Mouse (Mus musculus) naive thymus-derived CD4-positive, alpha-beta T cell, adult 2 months (primary cell): ENCODE measurements around the gene 2310033P09Rik.
"Not testable (repeated sequence)": the region's sequence is repeated elsewhere in the genome, so short reads cannot be mapped to it uniquely, and the experiment has no call there.

Source experiments
- DNase-seq: peaks from one replicate; pipeline ENCODE4 v3.0.0-alpha.2; 2011; ENCODE audit warnings: low read depth

Gene 2310033P09Rik

DNA sequence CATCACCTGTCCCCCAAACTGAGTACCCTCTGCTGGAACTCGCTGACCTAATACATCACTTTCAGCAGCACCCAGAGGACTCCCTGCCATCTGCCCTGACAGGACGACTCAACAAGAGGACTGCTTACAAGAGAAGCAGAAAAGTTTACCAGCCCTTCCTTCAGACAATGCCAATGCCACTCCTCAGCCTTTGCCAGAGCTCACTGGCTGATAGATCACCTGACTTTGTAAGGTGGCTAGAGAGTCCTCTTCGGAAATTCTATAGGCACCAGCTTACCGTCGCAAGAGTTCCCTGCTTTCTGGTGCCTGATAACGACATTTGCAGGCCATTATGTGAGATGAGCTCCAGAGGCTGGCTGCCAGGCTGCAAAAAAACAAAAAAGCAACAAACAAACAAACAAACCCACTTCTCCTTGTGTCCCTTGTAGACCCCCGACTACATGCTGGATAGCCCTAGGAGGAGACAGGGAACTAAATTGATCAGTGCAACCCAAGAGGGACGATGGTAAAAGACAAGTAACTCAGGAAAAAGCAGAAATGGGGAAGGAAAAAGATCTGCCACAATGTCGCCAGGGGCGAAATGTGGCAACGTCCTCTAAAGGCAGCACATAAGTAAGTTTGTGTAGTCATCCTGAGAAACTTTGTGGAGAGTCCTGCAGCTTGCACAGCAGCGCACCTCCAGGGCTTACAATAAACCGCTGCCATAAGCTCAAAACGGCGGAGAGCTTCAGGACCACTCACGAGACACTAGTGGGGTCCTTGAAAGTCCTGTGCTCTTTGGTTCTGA lies 6.7 kb upstream of the 2310033P09Rik start:
- DNase-seq = no peak

DNA sequence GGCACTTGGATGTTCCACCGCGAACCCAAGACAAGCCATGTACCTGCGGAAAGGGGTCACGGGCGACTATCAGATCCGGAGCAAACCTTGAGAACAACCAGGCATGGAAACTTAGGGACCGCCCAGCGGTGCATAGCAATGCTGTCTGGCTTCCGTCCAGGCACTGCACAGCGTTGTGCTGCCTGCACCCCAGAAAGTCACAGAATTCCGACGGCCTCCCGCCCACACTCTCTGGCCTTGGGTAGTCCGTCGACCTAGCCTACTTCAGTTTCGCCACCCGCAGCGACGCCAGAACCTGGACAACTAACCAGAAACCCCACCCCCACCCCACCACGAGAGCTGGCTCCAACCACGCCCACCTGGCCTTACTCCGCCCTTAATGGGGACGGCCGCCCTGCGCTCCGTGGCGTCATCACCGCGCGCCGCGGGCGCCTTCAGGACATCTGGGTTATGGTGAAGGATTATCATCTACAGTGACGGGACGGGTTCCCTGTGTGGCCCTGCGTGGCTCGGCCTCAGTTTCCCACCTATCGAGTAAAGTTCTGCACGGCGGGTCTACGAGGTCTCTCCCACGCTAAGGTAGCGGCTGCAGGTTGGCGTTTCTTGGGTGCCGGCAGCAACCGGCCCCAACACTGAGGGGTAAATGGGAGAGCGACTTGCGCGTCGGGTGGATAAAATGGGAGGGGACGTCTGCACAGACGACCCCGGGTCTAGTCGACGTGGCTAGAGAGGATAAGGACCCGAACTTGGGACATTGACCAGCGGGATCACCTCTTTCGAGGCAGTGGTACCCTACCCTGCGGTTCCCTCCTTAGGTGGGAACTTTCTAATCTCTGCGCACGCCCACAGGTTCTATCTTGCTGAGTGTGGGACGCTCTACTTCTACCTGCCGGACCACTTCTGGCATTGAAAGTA lies 5.8 kb upstream of the 2310033P09Rik start, which contains the start of gene Mrpl55:
Mrpl55 (plus strand) TSS at position 406 of the 915 bp plus-strand sequence.
- DNase-seq = peak; percentile 97

DNA sequence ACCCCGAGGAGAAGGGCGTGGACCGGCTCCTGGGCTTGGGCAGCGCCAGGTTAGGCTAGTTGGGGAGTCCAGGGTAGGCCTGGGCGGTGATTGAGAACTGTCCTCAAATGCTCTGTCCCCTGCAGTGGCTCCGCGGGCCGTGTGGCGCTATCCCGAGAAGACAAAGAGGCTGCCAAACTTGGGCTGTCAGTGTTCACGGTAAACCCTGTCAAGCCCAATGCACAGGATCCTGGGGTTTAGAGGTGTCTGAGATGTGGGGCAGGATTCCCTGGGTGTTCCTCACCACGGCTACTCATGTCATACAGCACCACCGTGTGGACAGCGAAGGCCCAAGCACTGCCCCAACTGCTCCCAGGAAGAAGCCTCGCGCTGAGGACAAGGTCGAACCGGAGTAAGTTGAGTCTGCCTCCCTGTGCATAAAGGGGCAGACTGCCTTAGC lies 901 bp downstream of the 2310033P09Rik start:
- DNase-seq = peak; percentile 64

DNA sequence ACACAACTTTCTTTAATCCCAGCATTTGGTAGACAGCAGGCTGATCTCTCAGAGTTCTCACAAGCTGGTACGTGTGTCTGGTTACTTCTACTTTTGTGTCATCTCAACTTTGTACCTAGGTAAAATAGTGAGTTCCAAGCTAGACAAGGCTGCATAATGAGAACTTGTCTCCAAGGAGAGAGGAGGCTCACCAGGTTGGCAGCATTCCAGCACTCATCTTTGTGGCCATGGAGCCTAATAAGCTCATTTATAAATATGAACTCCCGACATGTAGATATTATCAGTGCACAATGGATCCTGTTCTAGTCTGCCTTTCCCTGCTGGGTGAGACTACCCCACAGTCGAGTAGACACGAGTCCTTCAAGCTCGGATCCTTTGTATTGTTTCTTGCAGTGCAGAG lies 1.5 kb downstream of the 2310033P09Rik start:
- peak; percentile 24 for DNase-seq

DNA sequence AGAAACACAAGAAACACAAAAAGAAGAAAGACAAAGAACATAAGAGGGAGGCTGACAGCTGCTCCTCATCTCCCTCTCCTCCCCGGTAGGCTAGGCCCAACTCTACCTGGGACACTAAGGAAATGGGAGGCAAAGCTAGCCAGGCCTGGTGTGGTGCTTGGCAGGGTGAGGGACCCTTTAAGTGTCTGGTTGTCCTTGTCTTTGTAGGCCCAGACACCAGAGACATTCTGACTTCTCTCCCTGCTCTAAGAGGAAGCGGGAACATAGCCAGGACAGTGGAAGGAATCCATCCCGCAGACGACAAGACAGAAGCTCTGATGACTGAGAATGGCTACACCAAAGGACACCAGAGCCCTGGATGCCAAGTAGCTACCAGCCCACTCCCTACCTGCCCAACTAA lies 1.9 kb downstream of the 2310033P09Rik start:
- DNase-seq = peak; percentile 19

DNA sequence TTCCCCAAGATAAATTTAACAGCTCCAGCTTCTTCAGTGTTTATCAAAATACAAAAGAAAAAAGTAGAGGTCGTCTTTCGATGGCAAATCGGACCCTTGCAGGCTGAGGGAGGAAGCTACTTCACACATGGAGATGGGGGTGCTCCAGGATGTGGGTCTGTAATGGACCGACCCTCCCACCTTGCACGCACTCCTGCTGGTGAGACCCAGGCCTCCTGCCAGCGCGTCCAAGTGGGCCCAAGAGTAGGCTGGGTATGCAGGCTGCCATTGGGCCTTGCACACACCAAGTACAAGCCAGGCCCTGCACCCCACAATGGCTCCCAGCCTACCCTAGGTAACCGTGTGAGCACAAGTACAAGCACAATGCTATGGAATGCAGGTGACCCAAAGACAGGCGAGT lies 3.4 kb downstream of the 2310033P09Rik start:
- DNase-seq = not testable (repeated sequence)

DNA sequence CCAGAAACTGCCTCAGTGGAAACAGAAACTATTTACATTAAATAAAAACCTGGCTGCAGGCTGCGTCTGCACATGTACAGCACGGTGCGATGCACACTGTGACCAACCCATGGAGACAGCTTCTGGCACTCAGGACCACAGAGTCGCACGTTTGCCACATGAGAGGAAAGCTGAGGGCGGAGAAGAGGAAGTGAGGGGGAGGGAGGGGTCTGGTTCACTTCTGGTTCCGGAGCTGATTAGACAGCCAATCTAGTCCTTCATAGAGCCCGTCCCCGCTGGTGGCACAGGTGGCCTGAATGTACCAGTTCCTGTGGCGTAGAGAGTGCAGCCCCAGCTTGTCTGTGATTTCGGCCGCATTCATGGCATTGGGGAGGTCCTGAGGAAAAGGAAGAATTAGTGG lies 4.2 kb downstream of the 2310033P09Rik start:
- peak; percentile 79 for DNase-seq

DNA sequence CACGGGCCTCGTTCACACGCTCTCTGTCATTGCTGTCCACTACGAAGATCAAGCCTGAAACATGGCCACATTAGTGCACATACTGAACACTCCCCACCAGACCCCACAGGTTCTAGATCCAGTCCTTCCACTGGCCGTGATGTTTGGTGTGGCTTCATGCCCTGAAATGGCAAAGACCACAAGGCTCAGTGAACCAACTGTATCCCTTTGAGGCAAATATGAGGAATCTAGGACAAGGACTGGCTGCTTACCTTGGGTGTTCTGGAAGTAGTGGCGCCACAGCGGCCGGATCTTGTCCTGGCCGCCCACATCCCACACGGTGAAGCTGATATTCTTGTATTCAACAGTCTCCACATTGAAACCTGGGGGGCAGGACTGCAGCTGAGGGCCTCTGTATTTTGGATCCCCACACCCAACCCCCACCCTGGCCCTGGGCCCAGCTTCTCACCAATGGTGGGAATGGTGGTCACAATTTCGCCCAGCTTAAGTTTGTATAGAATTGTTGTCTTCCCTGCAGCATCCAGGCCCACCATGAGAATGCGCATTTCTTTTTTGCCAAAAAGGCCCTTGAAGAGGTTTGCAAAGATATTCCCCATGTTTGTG lies 4.9 kb downstream of the 2310033P09Rik start:
- DNase-seq = no peak

DNA sequence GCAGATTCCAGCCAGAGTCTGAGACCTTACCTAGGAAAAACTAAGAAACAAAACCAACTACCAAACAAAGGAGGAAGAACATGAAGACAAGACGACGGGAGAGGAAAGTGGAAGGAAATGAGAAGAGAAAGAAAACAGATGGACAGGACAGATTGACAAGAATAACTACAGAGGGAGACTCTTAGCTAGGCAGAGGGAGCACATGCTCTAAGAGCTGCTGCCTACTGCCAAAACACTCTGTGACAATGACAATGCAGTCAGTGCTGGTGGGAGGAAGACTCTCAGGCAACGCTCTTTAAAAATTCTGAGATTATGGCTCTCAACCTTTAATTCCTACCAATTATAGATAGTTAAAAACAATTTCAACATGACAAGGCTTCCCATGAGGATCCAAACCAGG lies 8.8 kb downstream of the 2310033P09Rik start:
- DNase-seq = no peak

DNA sequence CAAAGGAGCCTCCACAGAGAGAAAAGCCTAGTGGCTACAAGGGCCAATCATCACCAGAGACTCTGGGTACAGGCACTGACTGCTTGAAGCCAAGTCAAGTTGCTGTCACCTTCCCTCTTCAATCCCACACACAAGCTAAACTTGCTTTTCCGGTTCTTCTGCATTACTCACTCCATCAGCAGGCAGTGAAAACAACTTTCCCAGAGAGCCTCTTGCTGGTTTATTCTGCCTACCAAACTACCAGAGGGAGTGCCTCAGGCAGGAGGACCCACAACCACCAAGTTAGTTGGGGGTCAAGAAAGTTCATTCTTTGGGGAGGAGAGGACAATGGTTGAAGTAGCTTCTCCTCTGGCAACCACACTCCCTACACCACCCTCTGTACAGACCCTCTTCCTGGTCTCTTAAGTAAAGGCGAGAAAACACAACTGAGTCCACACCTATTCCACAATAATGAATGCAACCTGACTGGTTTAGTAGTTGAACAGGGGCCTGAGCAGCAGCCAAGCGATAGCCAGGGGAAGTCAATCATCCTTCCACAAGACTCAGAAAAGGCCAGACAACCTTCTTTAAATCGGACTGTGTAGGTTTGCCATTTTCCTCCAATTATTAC lies 10.4 kb downstream of the 2310033P09Rik start:
- peak; percentile 12 for DNase-seq

DNA sequence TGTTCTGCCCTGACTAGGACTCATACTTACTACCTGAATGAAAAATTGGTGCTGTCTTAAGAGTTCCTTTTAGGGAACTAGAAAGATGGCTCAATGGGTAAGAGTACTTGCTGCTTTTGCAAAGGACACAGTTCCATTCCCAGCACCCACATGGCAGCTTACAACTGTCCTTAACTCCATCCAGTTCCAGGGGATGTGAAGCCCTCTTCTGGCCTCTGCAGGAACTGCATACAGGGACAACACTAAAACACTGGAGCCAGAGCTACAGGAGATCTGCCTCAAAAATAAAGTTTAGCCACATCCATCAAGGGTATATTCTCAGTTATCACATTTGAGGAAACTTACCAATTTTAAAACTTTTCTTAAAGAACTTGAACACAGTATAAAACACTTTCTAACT lies 10.9 kb downstream of the 2310033P09Rik start:
- peak; percentile 72 for DNase-seq

DNA sequence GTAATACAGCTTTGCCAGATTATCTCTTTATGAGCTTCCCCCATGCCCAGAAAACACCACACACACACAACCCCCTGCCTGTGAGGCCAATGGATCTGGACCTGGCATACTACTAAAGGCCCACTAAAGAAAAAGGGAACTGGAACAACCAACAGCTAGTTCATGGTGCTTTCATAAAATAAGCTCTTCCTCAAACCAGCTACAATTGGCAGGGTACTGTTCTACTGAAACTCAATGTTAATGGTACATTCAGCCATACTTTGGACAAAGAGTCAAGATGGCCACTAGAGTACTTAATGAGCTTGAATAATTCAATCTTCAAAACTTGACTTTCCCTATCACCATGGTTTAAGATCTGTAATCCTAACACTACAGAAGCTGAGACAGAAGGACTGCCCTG lies 13.5 kb downstream of the 2310033P09Rik start:
- no peak for DNase-seq

DNA sequence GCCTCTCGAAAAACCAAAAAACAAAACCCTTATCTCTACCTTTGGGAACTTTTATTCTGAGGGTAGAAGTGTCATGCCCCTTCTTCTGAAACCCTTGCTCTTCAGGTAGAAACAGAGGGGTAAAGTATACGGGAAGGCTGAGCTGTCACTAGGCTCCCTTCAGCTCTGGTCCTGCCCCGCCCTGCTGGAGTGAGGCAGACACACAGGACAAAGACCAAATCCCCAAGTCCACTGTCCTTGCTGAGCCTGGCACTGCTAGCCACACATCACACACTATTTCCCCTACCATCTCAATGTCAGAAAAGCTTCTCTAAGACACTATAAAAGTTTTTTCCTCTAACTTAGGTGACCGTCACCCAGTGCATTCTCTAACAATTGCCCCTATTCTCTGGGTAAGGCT lies 14.2 kb downstream of the 2310033P09Rik start:
- DNase-seq = no peak

DNA sequence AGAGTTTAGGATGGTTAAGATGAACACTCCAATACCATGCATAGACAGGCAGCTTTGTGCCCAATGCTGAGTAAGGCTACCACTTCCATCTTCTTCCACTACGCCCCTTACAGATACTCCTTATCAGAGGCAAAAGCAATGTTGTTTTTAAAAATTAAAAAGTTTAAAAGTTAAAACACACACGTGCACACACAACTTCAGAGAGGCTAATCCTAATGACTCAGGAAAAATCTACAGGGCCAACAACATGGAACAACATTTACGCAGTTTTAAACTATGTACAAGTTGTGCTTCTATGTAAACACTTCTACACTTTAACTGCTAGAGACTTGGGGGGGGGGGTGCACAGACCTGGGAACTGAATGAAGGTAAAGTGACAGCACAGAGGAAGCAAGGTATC lies 15.9 kb downstream of the 2310033P09Rik start:
- no peak for DNase-seq

DNA sequence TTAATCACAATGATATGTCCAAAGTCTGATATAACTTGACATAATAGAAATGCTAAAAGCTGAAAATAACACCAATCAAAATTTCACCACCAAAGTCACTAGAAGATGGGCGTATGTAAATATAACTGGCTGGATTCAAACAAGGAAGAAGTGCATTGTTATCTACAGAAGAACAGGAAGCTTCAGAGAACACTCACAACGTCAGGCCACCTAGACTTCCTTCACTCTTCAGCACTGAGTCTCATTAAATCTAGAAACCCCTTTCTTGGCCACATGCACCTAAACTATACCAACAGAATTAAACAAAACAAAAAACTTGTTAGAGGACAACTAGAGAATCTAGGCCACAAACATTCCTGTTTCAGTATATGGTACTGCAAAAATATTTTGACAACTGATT lies 16.3 kb downstream of the 2310033P09Rik start:
- DNase-seq = peak; percentile 55

DNA sequence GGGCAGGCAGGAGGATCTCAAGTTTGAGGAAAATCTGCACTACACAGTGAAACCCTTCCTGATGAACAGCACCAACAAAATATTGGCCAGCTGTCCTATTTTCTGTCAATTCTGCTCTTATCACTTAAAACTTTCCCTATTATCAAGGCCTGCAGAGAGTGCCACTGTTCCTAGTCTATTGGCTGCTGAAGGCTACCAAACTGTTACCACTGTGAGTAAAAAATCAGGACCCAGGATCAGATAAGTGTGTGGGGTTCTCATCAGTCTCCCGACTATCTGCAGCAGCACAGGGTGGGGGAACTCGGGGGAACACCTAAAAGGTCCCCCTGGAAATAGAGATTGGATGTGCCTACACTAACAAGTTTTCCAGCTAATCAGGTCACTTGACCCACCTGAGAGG lies 17.0 kb downstream of the 2310033P09Rik start:
- no peak for DNase-seq

DNA sequence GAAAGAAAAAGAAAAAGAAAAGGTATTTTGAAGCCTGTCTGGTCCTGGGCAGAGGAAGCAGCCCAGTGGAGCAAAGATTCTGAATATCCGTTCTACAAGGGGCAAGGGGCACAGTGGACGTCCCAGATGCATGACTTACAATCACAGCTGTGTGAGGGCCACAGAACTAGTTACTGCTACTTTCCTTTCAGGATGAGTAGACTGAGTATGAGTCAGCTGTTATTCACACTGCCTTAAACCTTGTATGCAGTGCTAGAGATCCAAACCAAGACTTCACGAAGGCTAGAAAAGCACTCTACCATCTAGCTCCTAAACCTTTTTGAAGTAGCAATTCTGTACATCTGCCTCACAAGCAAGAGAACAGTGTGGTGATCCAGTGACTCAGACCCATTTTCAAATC lies 18.1 kb downstream of the 2310033P09Rik start:
- no peak for DNase-seq

DNA sequence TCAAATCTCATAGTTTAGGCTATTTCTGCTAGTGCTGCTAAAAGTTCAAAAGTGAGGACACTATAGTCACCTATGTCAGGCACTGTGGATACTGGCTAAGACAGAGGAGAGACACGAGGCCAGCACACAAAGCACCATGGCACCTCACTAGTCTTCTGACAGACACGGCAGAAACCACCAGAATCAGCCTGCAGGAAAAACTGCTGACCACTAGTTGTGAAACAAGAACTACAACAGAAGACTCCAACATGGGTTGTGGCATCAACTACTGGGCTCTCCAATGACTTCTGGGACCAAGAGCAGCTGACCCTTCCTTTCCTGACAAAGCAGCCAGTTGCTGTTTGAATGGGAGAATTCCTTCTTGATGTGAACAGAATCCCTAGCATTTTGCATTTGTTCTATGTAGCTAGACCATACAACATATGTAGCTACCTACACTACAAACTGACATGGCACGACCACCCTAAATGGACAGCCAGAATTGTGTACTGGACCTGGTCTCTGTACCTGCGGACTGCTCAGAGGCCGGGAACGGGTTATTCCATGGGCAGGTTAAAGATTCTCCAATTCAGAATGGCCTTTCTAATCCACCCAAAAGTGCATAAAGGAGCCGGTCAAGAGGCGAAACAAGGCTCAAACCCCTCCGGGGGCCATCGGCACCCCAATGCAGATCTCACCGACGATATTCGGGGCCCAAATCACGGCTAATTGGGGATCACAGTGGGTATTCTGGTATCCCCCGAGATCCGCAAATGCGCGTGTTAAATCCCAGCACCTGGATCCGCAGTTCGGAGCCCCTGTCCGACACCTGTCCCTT lies 18.9 kb downstream of the 2310033P09Rik start:
- DNase-seq = peak; percentile 39

DNA sequence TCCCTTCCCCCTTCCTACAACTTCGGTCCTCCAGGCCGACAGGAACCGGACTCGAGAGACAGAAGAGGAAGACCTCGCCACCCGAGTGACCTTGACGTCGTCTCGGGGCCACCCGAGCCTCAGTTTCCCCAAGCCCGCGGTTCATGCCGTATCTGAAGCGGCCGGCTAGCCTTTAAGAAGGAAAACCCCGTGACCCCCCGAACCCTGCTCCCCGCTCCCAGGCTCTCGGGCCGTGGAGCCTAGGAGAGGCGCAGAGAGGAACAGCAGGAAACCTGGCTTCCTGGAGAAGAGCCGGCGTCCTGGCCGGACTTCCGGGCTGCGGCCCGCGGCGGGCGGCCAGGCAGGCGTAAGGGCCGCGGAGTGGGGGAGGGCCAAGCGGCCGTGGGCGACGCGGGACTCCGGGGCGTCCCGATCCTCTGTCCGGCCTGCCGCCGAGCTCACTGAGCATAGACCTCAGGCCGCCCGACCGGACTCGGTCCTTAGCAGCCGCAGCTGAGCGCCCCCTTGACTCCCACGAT lies 19.5 kb downstream of the 2310033P09Rik start:
- DNase-seq = no peak

DNA sequence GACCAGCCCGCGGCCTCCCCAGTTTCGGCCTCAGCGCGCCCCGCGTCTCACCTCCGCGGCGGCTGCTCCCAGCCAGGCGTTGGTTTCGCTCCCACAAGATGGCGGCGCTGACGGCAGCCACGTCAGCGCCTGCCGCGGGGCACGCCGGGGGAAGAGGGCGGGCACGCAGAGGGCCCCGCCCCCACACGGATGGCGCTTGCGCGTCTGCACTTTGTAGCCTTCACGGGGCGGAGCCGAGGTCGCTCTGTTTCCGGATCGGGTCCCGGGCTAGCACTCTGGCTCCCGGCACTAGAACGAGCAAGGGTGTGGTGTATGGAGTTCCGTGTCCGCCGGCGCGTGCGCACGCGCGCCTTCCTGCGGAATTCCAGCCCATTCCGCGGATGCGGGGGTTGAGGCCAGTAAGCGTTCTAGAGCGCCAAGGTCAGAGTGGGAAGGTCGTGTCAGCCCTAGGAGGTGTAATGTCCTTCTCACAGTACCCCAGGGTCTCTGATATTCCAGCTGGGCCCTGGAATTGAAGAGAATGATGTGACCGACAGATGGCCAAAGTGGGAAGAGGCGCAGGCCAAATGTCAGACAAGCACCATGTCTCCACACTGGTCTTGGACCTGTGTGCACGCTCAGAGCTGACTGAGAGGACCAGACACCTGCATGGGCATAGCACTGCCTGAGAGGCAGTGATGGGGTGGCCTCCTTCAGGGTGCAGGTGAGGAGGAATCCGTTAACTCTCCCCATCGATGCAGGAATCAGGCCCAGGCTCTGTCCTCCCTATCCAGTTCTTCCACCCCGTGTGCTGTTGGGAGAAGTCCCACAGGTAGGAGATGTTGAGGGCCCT lies 20.2 kb downstream of the 2310033P09Rik start, which contains the start of gene Arf1:
Arf1 (minus strand) TSS at position 149 of the 832 bp plus-strand sequence.
- peak; percentile 98 for DNase-seq
